Mouse (Mus musculus) kidney, adult 9 months (tissue): ENCODE results near the gene Cep97.
"Not testable (repeated sequence)": the region's sequence is repeated elsewhere in the genome, so short reads cannot be mapped to it uniquely, and the experiment has no call there.

Experiments
- DNase-seq: peaks from one replicate; pipeline ENCODE4 v3.0.0; 2022

Gene Cep97

DNA sequence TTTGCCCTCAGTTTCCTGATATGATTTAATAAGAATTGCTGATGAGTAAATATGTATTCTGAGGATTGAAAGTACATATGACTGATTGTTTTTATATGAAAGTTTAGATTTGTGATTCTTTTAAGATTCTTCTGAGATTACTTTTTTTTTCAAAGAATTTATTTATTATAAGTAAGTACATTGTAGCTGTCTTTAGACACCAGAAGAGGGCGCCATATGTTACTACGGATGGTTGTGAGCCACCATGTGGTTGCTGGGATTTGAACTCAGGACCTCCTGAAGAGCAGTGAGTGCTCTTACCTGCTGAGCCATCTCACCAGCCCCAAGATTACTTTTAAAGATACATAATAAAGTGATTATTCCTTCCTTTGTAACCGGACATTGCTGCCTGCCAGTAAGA is 45.2 kb downstream of the Cep97 start:
- no peak for DNase-seq

DNA sequence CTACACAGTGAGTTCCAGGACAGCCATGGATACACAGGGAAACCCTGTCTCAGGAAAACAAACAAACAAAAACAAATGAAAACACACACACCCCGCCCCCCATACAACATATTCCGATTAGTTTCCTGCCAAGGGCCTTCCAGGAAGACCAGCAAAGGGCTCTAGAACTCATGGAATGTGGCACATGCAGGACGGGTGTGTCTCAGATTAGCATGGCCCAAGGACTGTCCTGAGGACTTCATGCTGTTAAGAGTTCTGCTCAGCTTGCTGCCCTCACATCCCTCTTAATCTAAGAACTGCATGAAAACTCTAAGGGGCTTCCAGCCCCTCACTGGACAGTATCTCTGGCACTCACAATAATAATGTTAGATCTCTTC is 46.1 kb downstream of the Cep97 start:
- DNase-seq = no peak

DNA sequence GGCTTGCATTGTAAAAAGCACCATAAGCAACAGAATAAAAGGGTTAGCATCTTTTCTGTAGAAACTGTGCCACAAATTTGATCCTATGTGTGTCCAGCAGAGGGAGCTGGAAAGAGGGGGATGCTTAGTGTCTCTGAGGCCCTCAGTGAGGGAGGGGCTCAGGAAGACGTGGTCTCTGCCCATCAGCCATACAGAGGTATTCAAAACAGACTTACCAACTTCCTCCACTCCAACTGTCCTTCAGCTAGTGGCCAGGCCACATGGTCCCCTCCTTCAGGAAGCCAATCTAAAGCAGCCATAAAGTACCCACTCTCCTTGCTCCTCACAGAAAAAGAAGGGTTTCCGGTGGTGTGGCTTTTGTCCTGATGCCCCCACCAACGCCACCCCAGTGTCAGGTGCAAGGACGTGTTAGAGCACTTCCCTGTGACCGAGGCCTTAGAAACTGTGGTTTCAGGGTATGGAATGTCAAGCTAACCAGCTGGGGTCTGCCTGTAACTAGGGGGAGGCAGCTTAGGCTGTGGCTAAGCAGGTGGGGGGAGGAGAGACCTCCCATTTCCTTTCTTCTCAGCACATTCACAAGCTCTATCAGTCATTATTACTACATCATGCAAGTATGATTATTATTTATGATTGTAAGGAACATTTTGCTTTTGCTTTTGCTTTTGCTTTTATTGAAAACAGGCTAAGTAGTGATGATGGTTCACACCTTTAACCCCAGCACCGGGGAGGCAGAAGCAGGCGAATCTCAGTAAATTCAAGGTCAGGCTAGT is 46.7 kb downstream of the Cep97 start:
- DNase-seq = no peak

DNA sequence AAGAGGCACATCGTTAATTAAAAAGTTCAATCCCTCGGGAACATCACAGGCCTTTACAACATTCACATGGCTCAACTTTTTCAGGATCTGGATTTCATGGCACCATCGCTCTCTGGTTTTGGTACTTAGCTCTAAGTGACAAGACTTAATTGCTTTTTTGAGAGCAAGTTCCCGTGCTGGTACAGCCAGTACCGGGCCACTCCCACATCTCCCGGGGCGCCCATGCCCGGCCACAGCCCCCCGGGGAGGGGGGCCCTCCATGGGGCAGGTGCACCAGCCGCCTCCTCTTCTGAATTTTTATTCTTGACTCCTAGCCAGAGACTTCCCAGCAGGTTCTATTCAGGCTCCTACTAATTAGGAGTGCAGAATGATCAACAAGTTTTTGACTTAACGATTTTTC is 50.4 kb downstream of the Cep97 start:
- DNase-seq = no peak

DNA sequence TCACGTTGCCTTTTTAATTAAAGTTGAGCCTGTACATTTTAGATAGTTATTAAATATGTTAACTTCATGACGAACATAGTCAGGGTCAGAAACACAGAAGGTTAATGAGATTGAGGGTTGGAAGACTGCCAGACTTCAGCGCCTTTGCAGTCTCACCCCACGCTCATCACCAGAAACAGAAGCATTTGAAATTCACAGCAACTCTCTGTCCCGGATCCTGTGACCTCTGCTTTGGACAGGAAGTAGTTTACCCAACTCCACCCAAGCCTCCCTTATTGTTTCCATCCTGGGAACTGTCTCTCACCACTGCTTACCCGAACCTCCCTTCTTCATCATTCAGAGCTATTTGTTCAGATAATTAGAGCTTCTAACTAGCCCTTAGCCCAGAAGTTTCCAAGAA is 58.6 kb downstream of the Cep97 start:
- DNase-seq = no peak

DNA sequence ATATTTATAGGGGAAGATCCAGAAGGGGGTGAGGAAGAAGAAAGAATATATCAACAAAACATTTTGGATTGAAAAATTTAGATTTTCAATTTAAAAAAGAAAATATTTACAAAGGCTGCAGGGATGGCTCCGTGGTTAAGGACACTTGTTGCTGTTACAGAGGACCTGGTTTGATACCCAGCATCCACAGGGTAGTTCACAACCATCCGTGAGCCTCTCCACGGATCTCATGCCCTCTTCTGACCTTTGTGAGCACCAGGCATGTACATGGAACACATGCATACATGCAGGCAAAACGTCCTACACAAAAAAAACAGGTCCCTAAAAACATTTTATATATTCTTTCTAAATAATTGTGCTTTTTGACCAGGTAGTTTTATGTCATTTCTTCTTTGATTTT is 70.8 kb downstream of the Cep97 start:
- DNase-seq = no peak

DNA sequence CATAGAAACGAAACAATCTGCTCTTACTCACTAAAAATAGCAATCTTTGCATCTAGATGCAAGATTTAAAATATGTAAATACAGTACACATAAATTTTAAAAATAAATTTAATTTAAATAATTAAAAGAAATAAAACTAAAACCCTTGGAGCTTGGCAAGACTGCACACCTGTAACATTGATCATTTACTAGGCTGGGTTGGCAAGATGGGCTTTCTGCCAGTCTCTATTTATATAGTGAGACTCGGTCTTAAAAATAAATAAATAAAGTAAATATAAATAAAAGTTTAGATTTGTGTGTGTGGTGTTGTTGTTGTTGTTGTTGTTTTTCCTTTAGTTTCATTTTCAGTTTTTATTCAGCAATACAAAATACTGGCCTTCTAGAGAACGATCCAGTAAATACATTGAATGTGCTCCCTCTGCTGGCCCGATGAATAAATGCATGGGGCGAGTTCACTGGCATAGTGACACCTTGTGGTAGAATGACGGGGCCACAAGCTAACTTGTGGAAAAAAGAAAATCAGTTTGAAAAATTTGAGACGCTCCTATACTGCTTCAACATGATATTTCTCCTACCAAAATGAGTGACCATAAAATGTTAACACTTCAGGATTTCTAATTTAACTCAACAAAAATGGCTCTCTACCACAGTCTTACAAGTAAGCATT is 71.4 kb downstream of the Cep97 start:
- DNase-seq = peak; percentile 84

DNA sequence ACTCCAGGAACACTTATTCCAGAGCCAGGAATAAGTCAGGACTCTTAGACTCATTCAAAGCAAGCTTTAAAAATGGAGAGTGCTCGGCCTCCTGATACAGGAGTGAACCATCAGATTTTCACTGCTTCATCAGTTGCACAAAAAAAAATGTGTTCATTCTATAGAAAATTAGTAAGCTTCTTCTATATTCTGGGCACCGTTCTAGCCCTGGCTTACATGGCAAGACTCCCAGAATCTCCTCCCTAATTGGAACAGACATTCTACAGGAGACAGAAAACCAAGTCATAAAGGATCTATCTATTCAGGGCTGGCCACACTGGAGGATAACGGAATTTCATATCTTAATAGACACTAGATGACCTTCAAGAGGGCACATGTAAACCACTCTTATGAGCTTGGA is 73.6 kb downstream of the Cep97 start:
- DNase-seq = no peak

DNA sequence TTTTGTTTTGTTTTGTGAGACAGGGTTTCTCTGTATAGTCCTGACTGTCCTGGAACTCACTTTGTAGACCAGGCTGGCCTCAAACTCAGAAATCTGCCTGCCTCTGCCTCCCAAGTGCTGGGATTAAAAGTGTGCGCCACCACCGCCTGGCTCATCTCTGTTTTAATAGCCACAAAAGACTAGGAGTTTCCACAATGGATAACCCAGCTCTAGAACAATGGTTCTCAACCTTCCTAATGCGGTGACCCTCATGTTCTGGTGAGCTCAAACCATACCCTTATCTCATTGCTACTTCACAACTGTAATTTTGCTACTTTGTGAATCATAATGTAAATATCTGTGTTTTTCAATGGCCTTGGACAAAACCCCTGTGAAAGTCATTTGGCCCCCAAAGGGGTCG is 75.2 kb downstream of the Cep97 start:
- not testable (repeated sequence) for DNase-seq

DNA sequence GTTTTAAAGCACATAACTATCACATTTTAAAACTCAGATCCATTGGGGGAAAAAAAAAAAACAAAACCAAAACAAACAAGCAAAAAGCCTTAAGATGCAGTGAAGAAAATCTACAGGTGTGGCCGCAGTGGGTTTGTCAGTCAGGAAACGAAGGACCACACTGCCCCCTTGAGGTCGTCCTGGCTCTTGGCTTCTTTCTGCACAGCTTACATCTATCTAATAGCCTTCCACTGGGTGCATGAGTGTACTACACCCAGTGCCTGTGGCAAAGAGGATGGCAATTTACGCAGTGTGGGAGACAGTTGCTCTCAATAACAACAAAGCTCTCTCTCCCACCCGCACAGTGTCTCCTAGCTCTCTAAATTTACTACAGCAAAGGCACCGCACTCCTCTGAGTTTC is 76.2 kb downstream of the Cep97 start:
- peak; percentile 81 for DNase-seq

DNA sequence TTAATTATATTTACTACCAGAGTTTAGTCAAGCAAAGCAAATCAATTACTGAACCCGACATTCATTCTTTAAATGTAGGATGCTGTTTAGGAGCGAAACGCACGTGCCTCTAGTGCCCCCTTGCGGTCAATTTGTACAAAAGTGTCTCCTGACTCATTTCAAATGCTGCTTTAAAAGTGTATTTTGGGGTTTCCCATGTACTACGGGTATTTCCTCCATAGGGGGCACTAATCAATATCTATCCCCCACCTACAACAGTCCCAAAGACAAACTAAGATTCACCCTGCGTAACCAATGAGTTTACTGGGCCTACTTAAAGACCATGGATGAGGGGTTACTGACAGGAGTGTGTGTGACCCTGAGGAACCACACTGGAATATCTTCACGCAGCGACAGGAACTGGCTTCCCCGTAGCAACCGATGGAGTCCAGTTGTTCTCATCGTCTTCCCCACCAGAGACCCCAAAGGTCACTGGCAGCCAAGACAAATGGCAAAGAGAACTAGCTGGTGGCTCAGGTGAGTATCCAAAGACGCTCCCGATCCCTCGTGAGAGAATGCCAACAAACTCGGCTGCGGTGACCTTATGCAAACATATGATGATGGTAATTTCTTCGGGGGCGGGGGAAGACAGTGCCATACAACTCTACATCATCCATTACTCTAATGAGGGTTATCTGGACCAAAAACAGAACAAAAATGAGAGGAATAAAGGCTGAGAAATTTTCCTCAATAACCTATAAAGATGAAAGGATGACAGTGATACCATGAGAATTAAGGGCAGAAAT is 81.5 kb downstream of the Cep97 start:
- peak; percentile 81 for DNase-seq

DNA sequence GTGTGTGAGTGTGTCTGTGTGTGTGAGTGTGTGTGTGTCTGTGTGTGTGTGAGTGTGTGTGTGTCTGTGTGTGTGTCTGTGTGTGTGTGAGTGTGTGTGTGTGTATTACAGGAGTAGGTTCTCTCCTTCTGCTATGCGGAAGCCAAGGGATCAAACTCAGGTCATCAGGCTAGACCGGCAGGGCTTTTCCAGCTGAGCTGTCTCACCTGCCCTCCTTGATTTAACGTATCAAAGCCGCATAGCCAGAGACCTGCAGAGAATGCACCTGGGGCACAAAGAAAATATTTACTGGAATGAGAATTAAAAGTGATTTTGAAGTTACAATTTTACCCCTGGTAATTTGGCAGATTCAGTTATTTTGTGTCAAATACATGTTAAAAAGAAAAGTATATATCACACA is 82.1 kb downstream of the Cep97 start:
- no peak for DNase-seq

DNA sequence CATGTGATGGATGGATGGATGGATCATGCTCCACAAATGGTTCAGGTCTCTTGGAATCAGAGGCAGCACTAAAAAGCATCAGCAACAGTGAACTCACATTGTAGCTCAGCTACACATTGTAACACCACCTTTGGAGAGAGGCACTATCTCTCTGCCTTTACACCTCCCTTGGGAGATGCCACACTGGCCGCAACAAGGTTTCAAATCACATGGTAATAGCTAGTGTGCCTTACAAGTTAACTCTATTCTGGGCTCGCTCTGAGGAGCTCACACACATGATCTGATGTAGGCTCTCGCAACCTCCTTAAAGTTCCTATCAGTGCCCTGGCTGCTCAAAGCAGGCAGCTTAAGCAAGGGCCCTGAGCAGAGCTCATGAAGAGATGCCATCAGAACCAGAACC is 84.2 kb downstream of the Cep97 start:
- DNase-seq = no peak
